Mouse (Mus musculus): Measurements from ENCODE around the gene Unkl. TPM values are rescaled to one million over a fixed set of nuclear protein-coding genes. Genes with fewer than 3 reads are reported as not detected.

Gene Unkl
- 6.5 and 7.1 TPM in 2 replicates for polyA plus RNA-seq (2014; fragmentation: Nextera tagmentation; extraction: Ambion mirVana)

- under 1% methylated on average over 96 of the region's 104 CpGs for WGBS
- H3K9me3 ChIP-seq (ENCODE audit: control insufficient read depth, low read length), result no peaks in the 10 kb centered on the region
Observed at GRCm38 (mm10) chr17:25188150-25189031, at the start of gene Unkl. TSS of gene Unkl (plus strand) at chr17:25188397.

GRCm38 (mm10) chr17:25138803-25139202 is 49.4 kb upstream of the Unkl start:
- Histone ChIP-seq H3K4me2 (ENCODE audit: low read depth, low read length, severe bottlenecking) (no peak overlapping the region), H3K4me1 (replicated peaks; ENCODE audit: control insufficient read depth, insufficient read depth, low read length) (peaks cover 8% of the 10 kb centered on the region; the same call in 1 of the 2 replicates), H3K36me3 (ENCODE audit: control insufficient read depth, insufficient read depth, low read length) (no peaks in the 10 kb centered on the region), H3K4me3 (ENCODE audit: low read depth, low read length) (no peak overlapping the region), H3K27ac (ENCODE audit: low read depth, low read length) (no peak overlapping the region), H3K9ac (ENCODE audit: low read length) (no peak overlapping the region), H3K9me3 (ENCODE audit: control insufficient read depth, low read length) (no peaks in the 10 kb centered on the region), H3K27me3 (ENCODE audit: control insufficient read depth, insufficient read depth, low read length) (no peaks in the 10 kb centered on the region)
- ATAC-seq (replicated peaks; ENCODE audit: low FRiP score), result no peak
- 93% methylated on average over 1 of the region's 1 CpGs for WGBS
- DNase-seq (ENCODE audit: low spot score), result no peak

More at GRCm38 (mm10) chr17:25188150-25189031, at the start of gene Unkl:
- peak; percentile 54 for ATAC-seq (replicated peaks; ENCODE audit: low FRiP score)
- H3K4me3 ChIP-seq (ENCODE audit: low read depth, low read length), result peak within 1 kb of the TSS; percentile 98
- peak; percentile 84 for DNase-seq (ENCODE audit: low spot score)
- no peaks in the 10 kb centered on the region; the same call in 1 of the 2 replicates for H3K36me3 ChIP-seq (ENCODE audit: control insufficient read depth, insufficient read depth, low read length)
- no peaks in the 10 kb centered on the region for H3K27me3 ChIP-seq (ENCODE audit: control insufficient read depth, insufficient read depth, low read length)
- peak within 1 kb of the TSS; percentile 5 for H3K27ac ChIP-seq (ENCODE audit: low read depth, low read length)
- H3K4me2 ChIP-seq (ENCODE audit: low read depth, low read length, severe bottlenecking), result peak within 1 kb of the TSS; percentile 77
- H3K9ac ChIP-seq (ENCODE audit: low read length), result peak within 1 kb of the TSS; percentile 87
- H3K4me1 ChIP-seq (replicated peaks; ENCODE audit: control insufficient read depth, insufficient read depth, low read length), result peaks cover 16% of the 10 kb centered on the region

- H3K36me3 ChIP-seq (ENCODE audit: control insufficient read depth, insufficient read depth, low read length), result no peaks in the 10 kb centered on the region
- H3K9me3 ChIP-seq (ENCODE audit: control insufficient read depth, low read length), result no peaks in the 10 kb centered on the region
- no peak overlapping the region for H3K4me3 ChIP-seq (ENCODE audit: low read depth, low read length)
- no peak overlapping the region for H3K27ac ChIP-seq (ENCODE audit: low read depth, low read length)
- 0 out of 2 replicates have a peak, but pooled peaks cover 1% of the 10 kb centered on the region for H3K4me1 ChIP-seq (replicated peaks; ENCODE audit: control insufficient read depth, insufficient read depth, low read length)
- DNase-seq (ENCODE audit: low spot score) (no peak), ATAC-seq (replicated peaks; ENCODE audit: low FRiP score) (no peak)
- WGBS, result 75% methylated on average over 4 of the region's 4 CpGs
- no peak overlapping the region for H3K9ac ChIP-seq (ENCODE audit: low read length)
- no peaks in the 10 kb centered on the region for H3K27me3 ChIP-seq (ENCODE audit: control insufficient read depth, insufficient read depth, low read length)
- H3K4me2 ChIP-seq (ENCODE audit: low read depth, low read length, severe bottlenecking), result no peak overlapping the region
Observed at GRCm38 (mm10) chr17:25139960-25140359, 48.2 kb upstream of the Unkl start.

- WGBS, result 100% methylated on average over 1 of the region's 1 CpGs
Observed at GRCm38 (mm10) chr17:25162161-25162560, 26.0 kb upstream of the Unkl start, which contains the start of gene Ccdc154. TSS of gene Ccdc154 (plus strand) at chr17:25162461.

GRCm38 (mm10) chr17:25163387-25163786 is 24.8 kb upstream of the Unkl start:
- H3K9ac ChIP-seq (ENCODE audit: low read length), result no peak overlapping the region
- no peak overlapping the region for H3K27ac ChIP-seq (ENCODE audit: low read depth, low read length)
- 78% methylated on average over 7 of the region's 7 CpGs for WGBS
- no peaks in the 10 kb centered on the region for H3K4me1 ChIP-seq (replicated peaks; ENCODE audit: control insufficient read depth, insufficient read depth, low read length)
- no peak overlapping the region for H3K4me3 ChIP-seq (ENCODE audit: low read depth, low read length)
- ATAC-seq (replicated peaks; ENCODE audit: low FRiP score), result no peak
- no peaks in the 10 kb centered on the region for H3K27me3 ChIP-seq (ENCODE audit: control insufficient read depth, insufficient read depth, low read length)
- no peak for DNase-seq (ENCODE audit: low spot score)
- H3K4me2 ChIP-seq (ENCODE audit: low read depth, low read length, severe bottlenecking), result no peak overlapping the region
- H3K9me3 ChIP-seq (ENCODE audit: control insufficient read depth, low read length), result no peaks in the 10 kb centered on the region
- H3K36me3 ChIP-seq (ENCODE audit: control insufficient read depth, insufficient read depth, low read length), result no peaks in the 10 kb centered on the region; the same call in 1 of the 2 replicates

More at GRCm38 (mm10) chr17:25162161-25162560, 26.0 kb upstream of the Unkl start, which contains the start of gene Ccdc154:
- H3K27me3 ChIP-seq (ENCODE audit: control insufficient read depth, insufficient read depth, low read length), result no peaks in the 10 kb centered on the region
- no peak within 1 kb of the TSS for H3K4me2 ChIP-seq (ENCODE audit: low read depth, low read length, severe bottlenecking)
- H3K9me3 ChIP-seq (ENCODE audit: control insufficient read depth, low read length), result no peaks in the 10 kb centered on the region
- H3K4me1 ChIP-seq (replicated peaks; ENCODE audit: control insufficient read depth, insufficient read depth, low read length), result no peaks in the 10 kb centered on the region
- no peaks in the 10 kb centered on the region; the same call in 1 of the 2 replicates for H3K36me3 ChIP-seq (ENCODE audit: control insufficient read depth, insufficient read depth, low read length)
- no peak within 1 kb of the TSS for H3K9ac ChIP-seq (ENCODE audit: low read length)
- ATAC-seq (replicated peaks; ENCODE audit: low FRiP score) (no peak), DNase-seq (ENCODE audit: low spot score) (no peak)
- no peak within 1 kb of the TSS for H3K4me3 ChIP-seq (ENCODE audit: low read depth, low read length)
- H3K27ac ChIP-seq (ENCODE audit: low read depth, low read length), result no peak within 1 kb of the TSS

GRCm38 (mm10) chr17:25164770-25165169 is 23.4 kb upstream of the Unkl start:
- Histone ChIP-seq H3K9me3 (ENCODE audit: control insufficient read depth, low read length) (no peaks in the 10 kb centered on the region), H3K27me3 (ENCODE audit: control insufficient read depth, insufficient read depth, low read length) (no peaks in the 10 kb centered on the region), H3K27ac (ENCODE audit: low read depth, low read length) (no peak overlapping the region), H3K4me1 (replicated peaks; ENCODE audit: control insufficient read depth, insufficient read depth, low read length) (no peaks in the 10 kb centered on the region), H3K4me2 (ENCODE audit: low read depth, low read length, severe bottlenecking) (no peak overlapping the region), H3K36me3 (ENCODE audit: control insufficient read depth, insufficient read depth, low read length) (no peaks in the 10 kb centered on the region; the same call in 1 of the 2 replicates), H3K4me3 (ENCODE audit: low read depth, low read length) (no peak overlapping the region), H3K9ac (ENCODE audit: low read length) (no peak overlapping the region)
- 87% methylated on average over 3 of the region's 3 CpGs for WGBS
- no peak for DNase-seq (ENCODE audit: low spot score)
- no peak for ATAC-seq (replicated peaks; ENCODE audit: low FRiP score)

- DNase-seq (ENCODE audit: low spot score) (no peak), ATAC-seq (replicated peaks; ENCODE audit: low FRiP score) (no peak)
- Histone ChIP-seq H3K9me3 (ENCODE audit: control insufficient read depth, low read length) (no peaks in the 10 kb centered on the region), H3K4me1 (replicated peaks; ENCODE audit: control insufficient read depth, insufficient read depth, low read length) (no peaks in the 10 kb centered on the region), H3K36me3 (ENCODE audit: control insufficient read depth, insufficient read depth, low read length) (no peaks in the 10 kb centered on the region), H3K27ac (ENCODE audit: low read depth, low read length) (no peak overlapping the region), H3K4me2 (ENCODE audit: low read depth, low read length, severe bottlenecking) (no peak overlapping the region), H3K9ac (ENCODE audit: low read length) (no peak overlapping the region), H3K4me3 (ENCODE audit: low read depth, low read length) (no peak overlapping the region), H3K27me3 (ENCODE audit: control insufficient read depth, insufficient read depth, low read length) (no peaks in the 10 kb centered on the region)
- WGBS, result 73% methylated on average over 6 of the region's 6 CpGs
Observed at GRCm38 (mm10) chr17:25165970-25166671, 22.1 kb upstream of the Unkl start.

- Histone ChIP-seq H3K9ac (ENCODE audit: low read length) (no peak overlapping the region), H3K4me1 (replicated peaks; ENCODE audit: control insufficient read depth, insufficient read depth, low read length) (no peaks in the 10 kb centered on the region), H3K9me3 (ENCODE audit: control insufficient read depth, low read length) (no peaks in the 10 kb centered on the region), H3K27ac (ENCODE audit: low read depth, low read length) (no peak overlapping the region), H3K4me3 (ENCODE audit: low read depth, low read length) (no peak overlapping the region), H3K27me3 (ENCODE audit: control insufficient read depth, insufficient read depth, low read length) (no peaks in the 10 kb centered on the region), H3K36me3 (ENCODE audit: control insufficient read depth, insufficient read depth, low read length) (no peaks in the 10 kb centered on the region), H3K4me2 (ENCODE audit: low read depth, low read length, severe bottlenecking) (no peak overlapping the region)
- 89% methylated on average over 2 of the region's 2 CpGs for WGBS
- DNase-seq (ENCODE audit: low spot score) (no peak), ATAC-seq (replicated peaks; ENCODE audit: low FRiP score) (no peak)
Observed at GRCm38 (mm10) chr17:25169706-25170105, 18.5 kb upstream of the Unkl start.

Measured in forebrain, embryonic 11.5 days (tissue).